Mouse (Mus musculus) heart, adult 2 months (tissue): ENCODE measurements around the gene Rab6a. TPM values are rescaled to one million over a fixed set of nuclear protein-coding genes. Genes with fewer than 3 reads are reported as not detected.

Source experiments
- DNase-seq, 2 experiments: peaks; one replicate each; pipeline ENCODE4 v3.0.0; 2021
- H3K27ac ChIP-seq: fragments of 200-600 bp; 2 replicates; pipeline ENCODE4 v1.8.1; 2022
- H3K27me3 ChIP-seq: fragments of 200-500 bp; 2 replicates; pipeline ENCODE4 v1.6.1; 2012; ENCODE audit warnings: mild to moderate bottlenecking, low read length, inconsistent platforms, mixed read lengths; ENCODE audit not compliant: control insufficient read depth, insufficient read depth
- H3K36me3 ChIP-seq: fragments of 200-500 bp; 2 replicates; pipeline ENCODE4 v1.6.1; 2012; ENCODE audit warnings: low read length, inconsistent platforms; ENCODE audit not compliant: control insufficient read depth, insufficient read depth
- H3K4me1 ChIP-seq: fragments of 200-500 bp; 2 replicates; pipeline ENCODE4 v1.6.1; 2011; ENCODE audit warnings: low read length; ENCODE audit not compliant: control insufficient read depth, insufficient read depth
- H3K4me3 ChIP-seq: fragments of 200-600 bp; 2 replicates; pipeline ENCODE4 v1.8.1; 2022
- H3K79me2 ChIP-seq: fragments of 200-500 bp; replicated peaks from 2 replicates; pipeline ENCODE4 v1.6.1; 2012; ENCODE audit warnings: mild to moderate bottlenecking, inconsistent platforms, low read length, moderate library complexity, mixed read lengths; ENCODE audit not compliant: control insufficient read depth, insufficient read depth
- H3K9ac ChIP-seq: fragments of 200-500 bp; 2 replicates; pipeline ENCODE4 v1.6.1; 2012; ENCODE audit warnings: low read depth, mild to moderate bottlenecking, control low read depth, inconsistent platforms, low read length, mixed read lengths
- CTCF ChIP-seq: fragments of 200-600 bp; IDR thresholded peaks from 2 replicates; pipeline ENCODE4 v1.8.1; 2022; ENCODE audit warnings: antibody characterized with exemption, mild to moderate bottlenecking, moderate library complexity
- EP300 ChIP-seq: fragments of 200-500 bp; IDR thresholded peaks from 2 replicates; pipeline ENCODE4 v1.6.1; 2011; ENCODE audit warnings: low read depth, low read length, control low read depth; ENCODE audit not compliant: insufficient read depth
- POLR2A ChIP-seq: fragments of 200-500 bp; IDR thresholded peaks from 2 replicates; pipeline ENCODE4 v1.6.1; 2011; ENCODE audit warnings: mild to moderate bottlenecking, low read depth, low read length, control low read depth; ENCODE audit not compliant: insufficient read depth
- WGBS: fragments of 180-500 bp; shearing (Covaris S2); methylation state at CpG from one replicate; pipeline ENCODE4 v1.1.7; 2018; 5-methylcytosine and 5-hydroxymethylcytosine counted together
- intact Hi-C: fragments of 180-260 bp; cut with DNase I; formaldehyde crosslinking; loops from one replicate; pipeline ENCODE4 v1.15.1; 2025
- polyA plus RNA-seq: library from polyadenylated mRNA; depleted of rRNA; stranded (reverse); fragments of >200 nt; gene quantifications from 2 replicates; pipeline ENCODE4 v1.2.3, GENCODE M21; 2012
- total RNA-seq, 2 experiments: library from RNA; stranded (reverse); gene quantifications; 2 replicates each; pipeline ENCODE4 v1.2.3; 2021

Gene Rab6a
- total and polyA plus RNA-seq, 3 experiments, result 21.1 to 64.9 (median 59.8) TPM

DNA sequence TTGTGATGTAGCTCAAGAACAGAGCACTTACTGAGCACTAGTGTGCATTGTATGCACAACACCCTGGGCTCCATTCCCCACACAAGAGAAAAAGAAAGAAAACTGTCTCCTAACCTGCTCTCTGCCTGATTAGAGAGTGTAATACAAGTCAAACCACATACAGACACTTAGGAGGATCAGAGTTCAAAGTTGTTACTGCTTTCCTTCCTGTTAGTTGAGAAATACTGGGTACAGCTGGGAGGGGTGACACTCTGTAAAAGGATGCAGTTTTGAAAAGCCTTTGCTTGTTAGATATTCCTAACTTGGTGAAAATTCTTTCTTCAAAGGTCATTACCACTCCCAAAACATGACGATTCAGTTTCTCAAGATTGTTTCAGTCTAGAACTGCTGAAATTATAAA, 17.4 kb upstream of the Rab6a start:
- Histone ChIP-seq H3K27ac (peak overlapping the region; percentile 52), H3K79me2 (no peaks in the 10 kb centered on the region), H3K9ac (no peak overlapping the region), H3K27me3 (no peaks in the 10 kb centered on the region), H3K4me1 (no peaks in the 10 kb centered on the region), H3K4me3 (no peak overlapping the region), H3K36me3 (no peaks in the 10 kb centered on the region)
- DNase-seq, result no peak
- intact Hi-C loops, result no loop called here
- WGBS, result 40% methylated on average over 1 of the region's 1 CpGs
- no peak for TF ChIP-seq EP300
- no peak for TF ChIP-seq CTCF
- TF ChIP-seq POLR2A, result no peak

DNA sequence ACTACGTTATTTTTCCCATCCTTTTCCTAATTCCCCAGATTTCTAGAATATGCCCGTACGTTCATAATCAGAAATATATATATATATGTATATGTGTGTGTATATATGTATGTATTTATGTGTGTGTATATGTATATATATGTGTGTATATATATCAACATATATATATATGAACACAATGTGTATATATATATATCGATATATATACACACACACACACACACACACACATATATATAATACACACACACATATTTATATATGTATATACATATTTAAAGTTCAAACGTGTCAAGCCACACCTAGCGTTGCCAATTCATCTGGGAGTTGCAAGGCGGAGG, 16.7 kb upstream of the Rab6a start:
- Histone ChIP-seq H3K27ac (peak overlapping the region; percentile 98), H3K4me3 (peak overlapping the region; percentile 66), H3K9ac (peak overlapping the region; percentile 47), H3K36me3 (no peaks in the 10 kb centered on the region), H3K4me1 (no peaks in the 10 kb centered on the region), H3K79me2 (no peaks in the 10 kb centered on the region), H3K27me3 (no peaks in the 10 kb centered on the region)
- 26% methylated on average over 7 of the region's 7 CpGs for WGBS
- DNase-seq, result no peak
- TF ChIP-seq POLR2A (no peak), EP300 (no peak)
- intact Hi-C loops, result no loop called here

DNA sequence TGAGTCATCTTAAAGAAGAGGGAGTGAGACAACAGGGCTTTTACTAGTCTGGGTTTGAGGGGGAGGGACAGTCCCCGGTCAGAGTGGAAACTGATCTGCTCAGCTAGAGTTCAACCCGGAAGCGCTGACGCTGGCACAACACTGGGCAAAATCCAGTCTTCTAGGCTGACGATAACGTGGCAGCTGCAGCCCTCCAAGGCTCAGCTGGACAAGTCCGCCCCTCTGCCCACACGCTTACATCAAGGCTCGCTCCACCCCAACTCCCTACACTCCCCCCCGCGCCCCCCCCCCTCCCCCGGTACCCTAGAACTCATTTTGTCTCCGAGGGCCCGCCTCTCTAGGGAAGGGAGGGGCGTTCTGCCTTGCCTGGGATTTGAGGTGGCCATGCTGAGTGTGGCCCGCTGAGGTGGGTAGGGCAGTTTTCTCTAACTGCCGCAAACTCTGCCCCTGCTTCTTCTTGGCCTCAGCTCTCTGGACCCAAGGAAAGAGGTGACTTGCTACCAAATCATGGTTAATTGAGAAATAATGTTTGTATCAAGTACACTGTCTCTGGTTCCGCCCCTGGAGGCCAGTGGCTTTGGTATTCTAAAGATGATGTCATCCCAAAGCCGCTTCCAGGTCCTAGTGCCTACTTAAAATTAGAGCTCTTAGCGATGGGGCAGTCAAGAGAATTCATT, 16.2 kb upstream of the Rab6a start:
- Histone ChIP-seq H3K4me1 (no peaks in the 10 kb centered on the region), H3K9ac (peak overlapping the region; percentile 47), H3K27me3 (no peaks in the 10 kb centered on the region), H3K4me3 (peak overlapping the region; percentile 66), H3K79me2 (no peaks in the 10 kb centered on the region), H3K36me3 (no peaks in the 10 kb centered on the region), H3K27ac (peak overlapping the region; percentile 98)
- peak; percentile 86 to 91 for DNase-seq
- intact Hi-C loops, result loop anchor here (1.0 kb wide), 1 partner anchor 16 kb away; the partner anchor contains the start of gene Rab6a
- peak; percentile 41 for TF ChIP-seq CTCF
- TF ChIP-seq EP300, result 0 out of 2 replicates have a peak, but pooled peaks have one; percentile 29
- TF ChIP-seq POLR2A, result peak; percentile 86
- WGBS, result 2% methylated on average over 20 of the region's 20 CpGs

- DNase-seq, result no peak
- WGBS, result 0% methylated on average over 2 of the region's 2 CpGs
- no peaks in the 10 kb centered on the region for H3K4me1 ChIP-seq
- peak overlapping the region; percentile 66 for H3K4me3 ChIP-seq
- intact Hi-C loops, result loop anchor here (1.0 kb wide), 1 partner anchor 16 kb away; the partner anchor contains the start of gene Rab6a
- no peak for TF ChIP-seq CTCF
- no peak for TF ChIP-seq POLR2A
- no peak for TF ChIP-seq EP300
- H3K79me2 ChIP-seq, result no peaks in the 10 kb centered on the region
- peak overlapping the region; percentile 98 for H3K27ac ChIP-seq
- H3K27me3 ChIP-seq, result no peaks in the 10 kb centered on the region
- H3K36me3 ChIP-seq, result no peaks in the 10 kb centered on the region
- H3K9ac ChIP-seq, result no peak overlapping the region
These were observed 15.7 kb upstream of the Rab6a start for GRCm38 (mm10) chr7:100591522-100591852.

DNA sequence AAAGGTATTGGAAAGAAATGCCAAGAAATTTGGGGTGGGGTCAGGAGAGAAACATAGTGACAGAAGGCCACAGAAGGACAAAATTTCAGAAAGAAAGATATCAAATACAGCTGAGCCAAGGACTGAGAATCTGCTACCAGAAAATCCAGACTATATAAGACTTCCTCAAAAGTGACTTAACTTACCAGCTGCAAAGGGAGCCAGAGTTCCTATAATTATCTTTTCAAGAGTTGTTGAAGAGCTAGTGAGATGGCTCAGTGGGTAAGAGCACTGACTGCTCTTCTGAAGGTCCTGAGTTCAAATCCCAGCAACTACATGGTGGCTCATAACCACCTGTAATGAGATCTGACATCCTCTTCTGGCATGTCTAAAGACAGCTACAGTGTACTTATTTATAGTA, 13.9 kb upstream of the Rab6a start:
- no peak for DNase-seq
- Histone ChIP-seq H3K9ac (no peak overlapping the region), H3K27me3 (no peaks in the 10 kb centered on the region), H3K4me1 (no peaks in the 10 kb centered on the region), H3K4me3 (no peak overlapping the region), H3K79me2 (no peaks in the 10 kb centered on the region), H3K27ac (no peak overlapping the region), H3K36me3 (no peaks in the 10 kb centered on the region)
- intact Hi-C loops, result no loop called here
- TF ChIP-seq EP300, result no peak
- no peak for TF ChIP-seq POLR2A
- no peak for TF ChIP-seq CTCF

DNA sequence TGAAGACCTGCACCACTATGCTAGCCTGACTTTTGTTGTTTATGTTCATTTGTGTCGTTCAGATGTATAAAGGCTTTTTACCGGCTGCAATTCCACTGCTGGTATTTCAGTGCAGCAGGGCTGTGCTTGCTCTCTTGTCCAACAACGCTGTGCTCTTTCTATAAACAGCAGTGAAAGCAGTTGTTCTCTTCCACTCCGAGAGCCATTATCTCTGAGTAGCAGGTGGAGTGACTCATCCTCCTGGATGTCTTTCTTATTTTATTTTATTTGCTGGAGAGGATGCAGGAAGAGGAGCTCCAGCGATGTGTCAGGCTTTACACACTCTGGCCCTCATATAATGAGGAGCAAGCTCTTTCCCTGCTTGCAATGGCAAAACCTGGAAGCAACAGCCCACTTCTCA, 7.0 kb upstream of the Rab6a start:
- intact Hi-C loops, result no loop called here
- no peak for TF ChIP-seq CTCF
- Histone ChIP-seq H3K9ac (no peak overlapping the region), H3K4me3 (no peak overlapping the region), H3K27me3 (no peaks in the 10 kb centered on the region), H3K27ac (no peak overlapping the region), H3K4me1 (no peaks in the 10 kb centered on the region), H3K36me3 (no peaks in the 10 kb centered on the region), H3K79me2 (no peaks in the 10 kb centered on the region)
- 39% methylated on average over 5 of the region's 5 CpGs for WGBS
- DNase-seq, result no peak
